Mouse (Mus musculus): ENCODE measurements around the gene Gpr108. TPM values are rescaled to one million over a fixed set of nuclear protein-coding genes. Genes with fewer than 3 reads are reported as not detected.
A peak's percentile ranks its signal among the peaks of the same experiment; 100 is the strongest.

The Gpr108 gene
- polyA plus RNA-seq, 1 experiment: 33.1 TPM

GRCm38 (mm10) chr17:57248771-57249170, 525 bp upstream of the Gpr108 start:
- peaks cover 46% of the 10 kb centered on the region for H3K36me3 ChIP-seq (replicated peaks; ENCODE audit: low read length)
- no peaks in the 10 kb centered on the region for H3K9me3 ChIP-seq
- peaks cover 70% of the 10 kb centered on the region for H3K4me1 ChIP-seq
- no peaks in the 10 kb centered on the region for H3K27me3 ChIP-seq (replicated peaks)
- peak overlapping the region; percentile 100 for H3K4me3 ChIP-seq (replicated peaks)
- no peak for TF ChIP-seq FLI1 (IDR thresholded peaks at IDR 0.05; ENCODE audit: low read length)
- TF ChIP-seq GATA1 (IDR thresholded peaks at IDR 0.05; ENCODE audit: borderline replicate concordance, low read length): no peak

GRCm38 (mm10) chr17:57247393-57248200, 649 bp downstream of the Gpr108 start:
- peak overlapping the region; percentile 100 for H3K4me3 ChIP-seq (replicated peaks)
- no peaks in the 10 kb centered on the region for H3K9me3 ChIP-seq
- H3K4me1 ChIP-seq: peaks cover 73% of the 10 kb centered on the region
- no peaks in the 10 kb centered on the region for H3K27me3 ChIP-seq (replicated peaks)
- H3K36me3 ChIP-seq (replicated peaks; ENCODE audit: low read length): peaks cover 46% of the 10 kb centered on the region
- TF ChIP-seq GATA1 (IDR thresholded peaks at IDR 0.05; ENCODE audit: borderline replicate concordance, low read length) (no peak), FLI1 (IDR thresholded peaks at IDR 0.05; ENCODE audit: low read length) (peak; percentile 11; the same call in 1 of the 2 replicates)

GRCm38 (mm10) chr17:57246663-57247392, 1.4 kb downstream of the Gpr108 start:
- Histone ChIP-seq H3K4me3 (replicated peaks) (peak overlapping the region; percentile 100), H3K27me3 (replicated peaks) (no peaks in the 10 kb centered on the region), H3K9me3 (peaks cover under 1% of the 10 kb centered on the region; the same call in 1 of the 2 replicates), H3K36me3 (replicated peaks; ENCODE audit: low read length) (peaks cover 48% of the 10 kb centered on the region), H3K4me1 (peaks cover 66% of the 10 kb centered on the region)
- no peak for TF ChIP-seq GATA1 (IDR thresholded peaks at IDR 0.05; ENCODE audit: borderline replicate concordance, low read length)
- no peak for TF ChIP-seq FLI1 (IDR thresholded peaks at IDR 0.05; ENCODE audit: low read length)

- TF ChIP-seq FLI1 (IDR thresholded peaks at IDR 0.05; ENCODE audit: low read length) (no peak), GATA1 (IDR thresholded peaks at IDR 0.05; ENCODE audit: borderline replicate concordance, low read length) (no peak)
- Histone ChIP-seq H3K27me3 (replicated peaks) (no peaks in the 10 kb centered on the region), H3K4me3 (replicated peaks) (peak overlapping the region; percentile 42), H3K9me3 (peaks cover 5% of the 10 kb centered on the region; the same call in 1 of the 2 replicates), H3K36me3 (replicated peaks; ENCODE audit: low read length) (peaks cover 48% of the 10 kb centered on the region), H3K4me1 (peaks cover 52% of the 10 kb centered on the region)
Measured at GRCm38 (mm10) chr17:57245311-57245929, 2.8 kb downstream of the Gpr108 start.

GRCm38 (mm10) chr17:57243650-57244370, 4.4 kb downstream of the Gpr108 start:
- no peaks in the 10 kb centered on the region for H3K27me3 ChIP-seq (replicated peaks)
- peaks cover 41% of the 10 kb centered on the region for H3K4me1 ChIP-seq
- no peak overlapping the region for H3K4me3 ChIP-seq (replicated peaks)
- H3K36me3 ChIP-seq (replicated peaks; ENCODE audit: low read length): peaks cover 48% of the 10 kb centered on the region
- TF ChIP-seq GATA1 (IDR thresholded peaks at IDR 0.05; ENCODE audit: borderline replicate concordance, low read length) (no peak), FLI1 (IDR thresholded peaks at IDR 0.05; ENCODE audit: low read length) (no peak)
- peaks cover 5% of the 10 kb centered on the region; the same call in 1 of the 2 replicates for H3K9me3 ChIP-seq

- peaks cover 58% of the 10 kb centered on the region for H3K36me3 ChIP-seq (replicated peaks; ENCODE audit: low read length)
- peaks cover 5% of the 10 kb centered on the region; the same call in 1 of the 2 replicates for H3K9me3 ChIP-seq
- TF ChIP-seq GATA1 (IDR thresholded peaks at IDR 0.05; ENCODE audit: borderline replicate concordance, low read length) (no peak), FLI1 (IDR thresholded peaks at IDR 0.05; ENCODE audit: low read length) (no peak)
- peaks cover 13% of the 10 kb centered on the region; the same call in 1 of the 2 replicates for H3K4me1 ChIP-seq
- H3K4me3 ChIP-seq (replicated peaks): no peak overlapping the region
- H3K27me3 ChIP-seq (replicated peaks): peaks cover 6% of the 10 kb centered on the region
Measured at GRCm38 (mm10) chr17:57237181-57237580, 11.1 kb downstream of the Gpr108 start.

DNA sequence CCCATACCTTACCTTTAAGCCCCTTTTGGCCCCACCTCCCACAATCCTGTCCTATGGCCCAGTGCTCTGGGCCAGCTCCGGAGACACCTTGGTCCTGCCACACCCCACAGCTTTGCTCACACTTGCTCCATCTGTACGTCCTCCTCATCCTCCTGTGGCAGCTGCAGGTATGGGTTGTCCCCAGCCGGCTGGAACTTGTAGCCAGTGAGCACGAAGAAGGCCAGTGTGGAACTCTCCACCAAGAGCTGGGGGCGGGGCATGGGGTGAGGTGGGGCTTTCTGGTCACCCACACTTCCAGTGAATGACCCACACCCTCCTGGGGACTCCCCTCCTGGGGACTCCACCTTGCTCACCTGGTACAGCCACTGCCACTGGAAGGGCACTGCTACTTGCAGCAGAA, 12.4 kb downstream of the Gpr108 start:
- H3K9me3 ChIP-seq: no peaks in the 10 kb centered on the region
- no peak overlapping the region for H3K4me3 ChIP-seq (replicated peaks)
- H3K4me1 ChIP-seq: peaks cover 24% of the 10 kb centered on the region; the same call in 1 of the 2 replicates
- peaks cover 49% of the 10 kb centered on the region for H3K36me3 ChIP-seq (replicated peaks; ENCODE audit: low read length)
- TF ChIP-seq GATA1 (IDR thresholded peaks at IDR 0.05; ENCODE audit: borderline replicate concordance, low read length) (no peak), FLI1 (IDR thresholded peaks at IDR 0.05; ENCODE audit: low read length) (no peak)
- peaks cover 6% of the 10 kb centered on the region for H3K27me3 ChIP-seq (replicated peaks)

- peaks cover 34% of the 10 kb centered on the region for H3K4me1 ChIP-seq
- peaks cover 14% of the 10 kb centered on the region for H3K27me3 ChIP-seq (replicated peaks)
- H3K4me3 ChIP-seq (replicated peaks): no peak overlapping the region
- peaks cover 49% of the 10 kb centered on the region for H3K36me3 ChIP-seq (replicated peaks; ENCODE audit: low read length)
- TF ChIP-seq GATA1 (IDR thresholded peaks at IDR 0.05; ENCODE audit: borderline replicate concordance, low read length) (no peak), FLI1 (IDR thresholded peaks at IDR 0.05; ENCODE audit: low read length) (no peak)
- no peaks in the 10 kb centered on the region for H3K9me3 ChIP-seq
Measured at GRCm38 (mm10) chr17:57234254-57234928, 13.9 kb downstream of the Gpr108 start.

Measured in megakaryocyte, embryonic 14.5 days (primary cell).